Mouse (Mus musculus): Measurements from ENCODE around the gene Sst.

The Sst gene

GRCm38 (mm10) chr16:23887910-23888579 lies 2.7 kb downstream of the Sst start:
- no peak for DNase-seq (ENCODE audit: low read depth, low spot score)

- DNase-seq (ENCODE audit: low read depth, low spot score) = no peak
Measured at GRCm38 (mm10) chr16:23885098-23885497, 5.7 kb downstream of the Sst start.

- DNase-seq (ENCODE audit: low read depth, low spot score) = no peak
Measured at GRCm38 (mm10) chr16:23855242-23855641, 35.5 kb downstream of the Sst start.

- DNase-seq (ENCODE audit: low read depth, low spot score) = no peak
Measured at GRCm38 (mm10) chr16:23849720-23850119, 41.0 kb downstream of the Sst start.

GRCm38 (mm10) chr16:23849176-23849575 lies 41.6 kb downstream of the Sst start:
- no peak for DNase-seq (ENCODE audit: low read depth, low spot score)

- DNase-seq (ENCODE audit: low read depth, low spot score) = no peak
Measured at GRCm38 (mm10) chr16:23844622-23845021, 46.1 kb downstream of the Sst start.

GRCm38 (mm10) chr16:23842609-23843008 lies 48.1 kb downstream of the Sst start:
- DNase-seq (ENCODE audit: low read depth, low spot score) = no peak
